Mouse (Mus musculus): ENCODE results near the gene Anxa11. TPM values are rescaled to one million over a fixed set of nuclear protein-coding genes. Genes with fewer than 3 reads are reported as not detected.
"Not testable (repeated sequence)": the region's sequence is repeated elsewhere in the genome, so short reads cannot be mapped to it uniquely, and the experiment has no call there.

The Anxa11 gene
- 70.1 and 72.0 TPM in 2 replicates for total RNA-seq (2021)
- long read RNA-seq, transcript Anxa11-201 (15 exons, 2,394 nt): major isoform, 51 of 71 reads
- long read RNA-seq, partial matches to known transcripts: 16 of 71 reads
- long read RNA-seq, other reads (novel, unspliced or antisense): 3 of 71 reads

- peak; percentile 90 for DNase-seq
Measured at GRCm38 (mm10) chr14:25841991-25842687, at the start of gene Anxa11. Anxa11 (plus strand) TSS chr14:25842156.

GRCm38 (mm10) chr14:25794331-25794730, 47.6 kb upstream of the Anxa11 start:
- DNase-seq: no peak

DNA sequence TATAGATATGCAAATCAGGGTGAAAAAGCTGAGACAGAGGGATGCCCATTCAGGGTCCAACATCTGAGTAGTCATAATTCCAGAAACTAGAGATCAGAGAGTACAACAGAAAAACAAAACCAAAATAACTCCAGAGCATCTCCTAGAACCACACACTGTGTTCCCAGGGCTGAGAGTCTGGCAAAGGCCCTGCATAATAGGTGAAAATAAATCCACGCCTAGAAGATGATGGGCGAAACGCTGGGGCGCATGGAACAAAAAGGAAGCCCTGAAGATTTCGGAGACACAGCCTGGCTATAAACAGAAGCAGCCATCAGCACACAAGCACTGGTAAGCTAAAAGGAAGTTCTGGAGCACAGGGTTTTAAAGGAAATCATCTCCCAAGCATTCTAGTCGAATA, 46.9 kb upstream of the Anxa11 start:
- DNase-seq: no peak

- DNase-seq: peak; percentile 30
Measured at GRCm38 (mm10) chr14:25795561-25796174, 46.3 kb upstream of the Anxa11 start.

DNA sequence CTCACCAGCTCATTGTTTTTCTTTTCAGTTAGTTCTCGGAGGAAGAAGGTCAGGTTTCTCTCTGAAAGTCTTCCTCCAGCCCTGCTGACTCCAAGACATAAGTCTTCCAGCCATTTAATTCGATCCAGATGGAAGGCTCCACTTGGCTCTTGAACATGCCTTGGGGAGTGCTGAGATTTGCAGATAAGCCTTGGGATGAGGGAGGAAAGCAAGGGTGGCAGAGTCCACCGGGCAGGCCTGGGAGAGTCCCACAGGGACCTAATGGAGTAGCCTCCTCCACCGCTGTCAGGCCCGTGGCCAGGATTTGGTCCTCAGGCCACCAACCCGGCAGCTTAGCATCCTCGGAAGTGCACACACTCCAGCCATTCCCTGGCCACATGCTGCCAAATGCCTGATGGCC, 45.3 kb upstream of the Anxa11 start:
- no peak for DNase-seq

DNA sequence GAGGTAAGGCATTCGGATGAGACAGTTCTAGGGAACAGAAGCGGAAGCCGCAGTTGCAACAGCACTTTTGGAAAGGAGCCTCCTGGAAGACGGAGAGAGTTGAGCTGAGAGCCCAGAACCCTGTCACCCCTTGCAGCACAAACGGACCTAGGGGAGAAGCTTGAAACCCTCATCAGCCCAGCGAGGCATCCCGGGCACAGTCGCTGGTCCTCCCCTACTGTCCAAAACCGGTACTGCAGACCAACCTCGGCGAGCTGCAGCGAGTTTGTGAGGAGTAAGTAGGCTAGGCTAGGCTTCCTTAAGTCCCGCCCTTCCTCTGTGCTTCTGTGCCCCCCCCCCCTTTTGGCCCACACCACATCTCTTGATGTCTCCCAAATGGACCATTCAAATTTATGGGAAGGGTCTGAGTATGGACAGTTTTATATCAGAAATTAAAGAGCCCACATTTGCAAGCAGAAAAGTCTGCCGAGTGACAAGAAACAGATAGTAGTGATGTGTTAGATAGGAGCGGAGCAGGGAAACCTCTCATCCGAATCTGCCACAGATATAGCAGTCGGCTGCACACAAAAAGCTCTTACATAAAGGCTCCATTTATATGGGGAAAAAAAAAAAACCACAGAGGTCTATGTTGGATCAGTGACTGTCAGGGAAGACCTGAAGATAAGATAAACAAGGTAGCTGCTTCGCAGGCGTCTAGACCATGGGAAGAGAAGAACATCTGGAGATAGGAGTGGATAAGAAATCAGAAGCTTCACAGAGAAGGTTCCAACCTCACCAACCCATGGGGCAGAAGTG, 41.6 kb upstream of the Anxa11 start:
- peak; percentile 84 for DNase-seq

- DNase-seq: no peak
Measured at GRCm38 (mm10) chr14:25802511-25802910, 39.4 kb upstream of the Anxa11 start.

- no peak for DNase-seq
Measured at GRCm38 (mm10) chr14:25803246-25803809, 38.6 kb upstream of the Anxa11 start.

DNA sequence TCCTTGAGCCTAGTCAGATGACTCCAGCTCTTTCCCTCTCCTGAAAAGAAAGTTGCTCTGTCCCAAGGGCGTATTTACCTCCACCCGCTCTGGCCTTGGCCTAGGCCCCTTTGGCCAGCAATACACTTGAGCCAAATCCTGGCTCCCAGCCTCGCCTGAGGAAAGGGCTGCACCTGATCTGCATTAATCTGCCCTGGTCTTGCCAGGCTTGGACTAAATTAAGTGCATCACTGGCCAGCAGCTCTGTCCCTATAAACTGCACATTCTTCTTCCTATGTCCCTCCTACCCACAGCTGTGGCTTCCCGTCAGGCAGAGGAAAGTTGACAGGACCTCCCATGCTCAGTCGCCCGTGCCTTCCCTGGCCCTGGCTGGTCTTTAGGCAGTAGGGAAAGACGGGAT, 36.1 kb upstream of the Anxa11 start:
- peak; percentile 44 for DNase-seq

DNA sequence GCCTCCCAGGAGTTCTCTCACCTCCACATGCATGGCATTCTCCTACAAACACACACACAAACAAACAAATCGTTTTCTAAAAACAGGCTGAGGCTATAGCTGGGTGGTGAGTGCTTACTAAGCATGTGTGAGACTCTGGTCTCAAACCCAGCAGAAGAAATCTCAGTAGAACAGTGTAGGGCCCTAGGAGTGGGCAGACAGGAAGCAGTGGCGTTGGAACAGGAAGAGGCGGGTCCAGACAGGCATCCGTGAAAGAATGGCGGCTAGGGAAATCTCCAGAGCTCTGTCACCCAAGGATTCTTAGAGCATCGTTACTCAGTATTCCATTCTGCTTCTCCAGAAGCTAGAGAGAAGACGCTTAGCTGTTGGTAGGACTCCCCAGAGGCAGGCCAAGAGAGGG, 35.4 kb upstream of the Anxa11 start:
- DNase-seq: no peak

- not testable (repeated sequence) for DNase-seq
Measured at GRCm38 (mm10) chr14:25811026-25811425, 30.9 kb upstream of the Anxa11 start.

- no peak for DNase-seq
Measured at GRCm38 (mm10) chr14:25814140-25814539, 27.8 kb upstream of the Anxa11 start.

DNA sequence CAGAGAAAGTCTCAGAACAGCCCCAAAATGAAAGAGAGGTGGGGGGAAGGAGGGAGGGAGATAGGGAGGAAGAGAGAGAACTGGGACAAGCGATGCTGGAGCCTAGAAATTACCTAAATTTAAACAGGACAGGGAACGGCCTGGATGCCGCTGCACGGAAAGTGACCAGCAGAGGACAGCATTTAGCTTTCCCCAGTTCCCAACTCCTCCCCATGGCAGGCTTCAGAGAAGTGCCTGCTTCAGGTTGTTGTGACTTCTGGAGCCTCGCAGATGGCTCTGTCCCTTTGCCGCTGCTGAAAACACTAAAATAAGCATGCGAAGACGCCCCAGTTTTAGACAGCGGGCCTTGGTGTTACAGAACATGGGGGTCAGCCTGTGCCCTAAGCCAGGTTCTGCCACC, 25.5 kb upstream of the Anxa11 start:
- DNase-seq: peak; percentile 62

DNA sequence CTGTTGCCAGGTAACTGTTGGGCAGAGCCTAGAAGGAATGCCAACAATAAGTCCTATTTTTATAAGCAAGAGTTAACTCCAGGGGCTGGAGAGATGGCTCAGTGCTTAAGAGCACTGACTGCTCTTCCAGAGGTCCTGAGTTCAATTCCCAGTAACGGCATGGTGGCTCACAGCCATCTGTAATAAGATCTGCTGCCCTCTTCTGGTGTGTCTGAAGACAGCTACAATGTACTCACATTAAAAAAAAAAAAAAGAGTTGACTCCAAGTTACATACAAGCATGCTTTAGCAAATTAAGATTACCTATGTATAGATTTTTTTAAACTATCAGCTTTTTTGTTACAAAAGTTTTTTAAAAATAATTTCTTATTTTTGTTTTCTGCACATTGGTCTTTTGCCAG, 19.4 kb upstream of the Anxa11 start:
- DNase-seq: no peak

DNA sequence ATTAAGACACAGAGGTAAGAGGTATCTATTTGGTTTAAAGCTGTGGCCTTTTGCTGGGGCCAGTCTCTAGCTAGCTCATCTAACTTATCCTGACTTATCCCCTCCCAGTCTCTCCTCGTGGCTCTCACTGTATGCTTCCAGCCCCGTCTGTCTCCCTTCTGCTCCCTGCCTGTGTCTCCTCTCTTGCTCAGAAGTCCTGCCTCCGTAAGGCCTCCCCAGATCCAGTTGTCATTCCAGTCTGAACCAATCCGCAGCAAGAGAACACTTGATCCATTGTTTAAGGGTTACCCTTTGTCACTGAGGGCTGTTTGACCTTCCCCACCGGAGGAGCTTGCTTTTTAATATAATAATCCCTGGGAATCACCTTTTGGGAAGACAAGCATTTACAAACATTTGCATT, 17.0 kb upstream of the Anxa11 start:
- no peak for DNase-seq

DNA sequence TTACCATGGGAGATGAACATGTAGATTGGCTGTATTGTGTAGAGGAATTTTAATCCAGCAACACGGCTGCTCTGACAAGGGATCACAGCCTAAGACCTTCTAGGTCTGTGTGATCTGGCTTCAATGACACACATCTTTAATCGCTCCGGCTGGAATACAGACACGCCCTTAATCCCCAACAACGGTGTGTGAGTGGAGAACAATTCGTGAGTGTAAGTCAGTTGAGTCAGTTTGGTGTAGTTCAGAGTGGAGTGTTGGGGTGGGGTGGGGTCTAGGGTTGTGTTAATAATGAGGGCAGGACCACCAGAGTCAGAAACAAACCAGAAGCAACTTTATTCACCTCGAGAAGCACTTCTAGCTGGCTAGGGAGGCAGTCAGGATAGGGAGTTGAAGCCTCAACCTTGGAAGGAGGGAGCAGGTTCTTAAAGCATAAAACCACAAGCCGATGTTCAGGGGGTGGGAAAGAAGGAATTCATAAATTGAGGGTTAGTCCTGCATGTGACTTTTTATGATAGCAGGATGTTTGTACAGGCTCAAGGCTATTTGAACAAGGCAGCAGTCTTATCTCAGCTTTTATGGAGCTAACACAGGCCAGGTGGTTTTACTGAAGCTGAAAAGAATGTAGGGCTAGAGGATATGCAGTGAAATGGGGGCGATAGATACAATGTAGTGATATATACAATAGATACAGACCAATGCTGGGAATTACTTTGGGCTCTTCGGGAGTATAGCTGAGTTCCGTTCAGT, 15.9 kb upstream of the Anxa11 start:
- no peak for DNase-seq

GRCm38 (mm10) chr14:25826866-25827265, 15.1 kb upstream of the Anxa11 start:
- no peak for DNase-seq

- DNase-seq: no peak
Measured at GRCm38 (mm10) chr14:25831332-25831731, 10.6 kb upstream of the Anxa11 start.

GRCm38 (mm10) chr14:25832301-25832700, 9.7 kb upstream of the Anxa11 start:
- peak; percentile 61 for DNase-seq

DNA sequence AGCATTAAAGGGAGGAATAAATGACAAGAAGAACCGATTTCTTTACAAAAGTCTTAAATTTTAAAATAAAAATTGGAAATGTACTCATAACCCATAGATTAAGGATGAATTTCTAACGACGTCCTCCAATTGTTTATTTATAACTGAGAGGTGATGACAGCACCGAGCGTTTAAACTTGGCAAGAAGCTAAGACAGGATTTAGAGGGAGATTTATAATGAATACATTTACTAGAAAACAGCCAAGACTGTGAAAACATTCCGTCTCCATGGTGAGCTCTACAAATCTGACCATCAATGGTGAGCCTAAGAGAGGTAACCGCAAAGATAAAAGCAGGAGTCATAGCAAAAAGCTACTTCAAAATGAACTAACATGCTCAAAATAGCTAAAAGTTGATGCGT, 3.5 kb upstream of the Anxa11 start:
- no peak for DNase-seq

- DNase-seq: no peak
Measured at GRCm38 (mm10) chr14:25839791-25840190, 2.2 kb upstream of the Anxa11 start.

DNA sequence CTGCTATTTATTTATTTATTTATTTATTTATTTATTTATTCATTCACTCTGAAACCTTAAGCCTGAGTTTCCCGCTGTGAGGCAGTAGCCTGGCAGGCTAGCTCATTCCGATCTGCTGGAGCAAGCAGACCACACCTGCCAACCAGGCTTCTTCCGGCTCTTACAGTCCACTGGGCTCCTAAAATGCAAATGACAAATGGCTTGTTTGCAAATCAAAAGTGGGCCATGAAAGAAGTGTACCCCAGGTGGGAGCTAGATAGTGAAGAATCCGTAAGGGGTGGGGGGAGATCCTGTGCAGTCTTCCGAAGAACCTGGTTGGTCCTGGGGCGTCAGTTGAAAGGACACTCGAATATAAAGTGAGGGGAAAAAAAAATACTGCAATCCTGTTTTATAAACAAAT, 995 bp upstream of the Anxa11 start:
- no peak for DNase-seq
